Mouse (Mus musculus) left cerebral cortex, postnatal 25 days (tissue): Measurements from ENCODE around the gene Mtmr2. TPM values are rescaled to one million over a fixed set of nuclear protein-coding genes. Genes with fewer than 3 reads are reported as not detected.

ENCODE experiments used
- total RNA-seq, 2 experiments: library from RNA; stranded (reverse); gene quantifications; 2 replicates each; pipeline ENCODE4 v1.2.3; 2021

Gene Mtmr2
- total RNA-seq, 2 experiments from 2014 or later, result 45.1 to 54.8 TPM

Other genes starting within 250 kb of the Mtmr2 start
- gene Cep57, start 78.7 kb downstream of the Mtmr2 start, total RNA-seq, result 10 to 100 TPM; 15.6 to 17.7 TPM
- gene Fam76b, start 79.3 kb downstream of the Mtmr2 start, total RNA-seq, result 10 to 100 TPM; 16.7 to 17.5 TPM